Mouse (Mus musculus): ENCODE results near the gene Anapc2. TPM values are rescaled to one million over a fixed set of nuclear protein-coding genes. Genes with fewer than 3 reads are reported as not detected.

The Anapc2 gene
- polyA plus RNA-seq, 1 experiment from 2014 or later = 71.3 TPM

GRCm38 (mm10) chr2:25288734-25289345, 16.6 kb downstream of the Anapc2 start:
- ATAC-seq (ENCODE audit: insufficient number of reproducible peaks, insufficient read depth, low FRiP score, low read depth) = no peak
- no peak overlapping the region for H3K9ac ChIP-seq (ENCODE audit: low read length)
- no peak overlapping the region for H3K4me2 ChIP-seq (ENCODE audit: low read length)
- H3K36me3 ChIP-seq (ENCODE audit: control insufficient read depth, insufficient read depth, low read length) = peaks cover 27% of the 10 kb centered on the region
- H3K27me3 ChIP-seq (ENCODE audit: control insufficient read depth, insufficient read depth, low read length) = peaks cover 61% of the 10 kb centered on the region
- no peak overlapping the region for H3K4me3 ChIP-seq (ENCODE audit: control insufficient read depth in 1 of 2, insufficient read depth in 1 of 2, low read depth in 1 of 2, low read length in 2 of 2)
- WGBS = 75% methylated on average over 7 of the region's 7 CpGs
- H3K27ac ChIP-seq (replicated peaks in 1 of 2; ENCODE audit: control insufficient read depth in 1 of 2, insufficient read depth in 1 of 2, low read depth in 2 of 2, low read length in 2 of 2) = no peak overlapping the region
- H3K4me1 ChIP-seq (ENCODE audit: control insufficient read depth in 2 of 2, insufficient read depth in 2 of 2, low read length in 2 of 2) = peaks cover 0 to 16% of the 10 kb centered on the region in 2 experiments; a peak in 3 of 4 replicates
- H3K9me3 ChIP-seq (ENCODE audit: control insufficient read depth, low read length) = no peaks in the 10 kb centered on the region

GRCm38 (mm10) chr2:25289651-25290050, 17.4 kb downstream of the Anapc2 start, which contains the start of gene Lrrc26:
TSS of gene Lrrc26 (plus strand) at chr2:25289915.
- Histone ChIP-seq H3K27me3 (ENCODE audit: control insufficient read depth, insufficient read depth, low read length) (peaks cover 69% of the 10 kb centered on the region), H3K9me3 (ENCODE audit: control insufficient read depth, low read length) (no peaks in the 10 kb centered on the region), H3K4me1 (ENCODE audit: control insufficient read depth in 2 of 2, insufficient read depth in 2 of 2, low read length in 2 of 2) (peaks cover 0 to 16% of the 10 kb centered on the region in 2 experiments; a peak in 3 of 4 replicates), H3K4me3 (ENCODE audit: control insufficient read depth in 1 of 2, insufficient read depth in 1 of 2, low read depth in 1 of 2, low read length in 2 of 2) (peak within 1 kb of the TSS; percentile 14 to 19; a peak in 3 of 4 replicates), H3K27ac (replicated peaks in 1 of 2; ENCODE audit: control insufficient read depth in 1 of 2, insufficient read depth in 1 of 2, low read depth in 2 of 2, low read length in 2 of 2) (no peak within 1 kb of the TSS), H3K36me3 (ENCODE audit: control insufficient read depth, insufficient read depth, low read length) (peaks cover 19% of the 10 kb centered on the region), H3K4me2 (ENCODE audit: low read length) (peak within 1 kb of the TSS; percentile 47), H3K9ac (ENCODE audit: low read length) (no peak within 1 kb of the TSS)
- WGBS = 7% methylated on average over 11 of the region's 11 CpGs
- ATAC-seq (ENCODE audit: insufficient number of reproducible peaks, insufficient read depth, low FRiP score, low read depth) = no peak

- H3K27me3 ChIP-seq (ENCODE audit: control insufficient read depth, insufficient read depth, low read length) = peaks cover 74% of the 10 kb centered on the region
- no peak overlapping the region for H3K27ac ChIP-seq (replicated peaks in 1 of 2; ENCODE audit: control insufficient read depth in 1 of 2, insufficient read depth in 1 of 2, low read depth in 2 of 2, low read length in 2 of 2)
- peaks cover 13% of the 10 kb centered on the region for H3K36me3 ChIP-seq (ENCODE audit: control insufficient read depth, insufficient read depth, low read length)
- peak overlapping the region; percentile 14 to 19; a peak in 3 of 4 replicates for H3K4me3 ChIP-seq (ENCODE audit: control insufficient read depth in 1 of 2, insufficient read depth in 1 of 2, low read depth in 1 of 2, low read length in 2 of 2)
- no peaks in the 10 kb centered on the region for H3K9me3 ChIP-seq (ENCODE audit: control insufficient read depth, low read length)
- H3K9ac ChIP-seq (ENCODE audit: low read length) = no peak overlapping the region
- peak overlapping the region; percentile 47 for H3K4me2 ChIP-seq (ENCODE audit: low read length)
- peaks cover 0 to 16% of the 10 kb centered on the region in 2 experiments; a peak in 3 of 4 replicates for H3K4me1 ChIP-seq (ENCODE audit: control insufficient read depth in 2 of 2, insufficient read depth in 2 of 2, low read length in 2 of 2)
- 2% methylated on average over 54 of the region's 54 CpGs for whole genome bisulfite sequencing
- no peak for ATAC-seq (ENCODE audit: insufficient number of reproducible peaks, insufficient read depth, low FRiP score, low read depth)
These were observed 18.0 kb downstream of the Anapc2 start for GRCm38 (mm10) chr2:25290101-25290815.

- Histone ChIP-seq H3K9ac (ENCODE audit: low read length) (no peak overlapping the region), H3K4me3 (ENCODE audit: control insufficient read depth in 1 of 2, insufficient read depth in 1 of 2, low read depth in 1 of 2, low read length in 2 of 2) (peak overlapping the region in 1 of 2 experiments; percentile 19; a peak in 1 of 4 replicates), H3K4me2 (ENCODE audit: low read length) (peak overlapping the region; percentile 47), H3K27me3 (ENCODE audit: control insufficient read depth, insufficient read depth, low read length) (peaks cover 79% of the 10 kb centered on the region), H3K9me3 (ENCODE audit: control insufficient read depth, low read length) (no peaks in the 10 kb centered on the region), H3K4me1 (ENCODE audit: control insufficient read depth in 2 of 2, insufficient read depth in 2 of 2, low read length in 2 of 2) (peaks cover 0 to 16% of the 10 kb centered on the region in 2 experiments; a peak in 3 of 4 replicates), H3K27ac (replicated peaks in 1 of 2; ENCODE audit: control insufficient read depth in 1 of 2, insufficient read depth in 1 of 2, low read depth in 2 of 2, low read length in 2 of 2) (no peak overlapping the region), H3K36me3 (ENCODE audit: control insufficient read depth, insufficient read depth, low read length) (peaks cover 8% of the 10 kb centered on the region)
- 2% methylated on average over 18 of the region's 18 CpGs for WGBS
- no peak for ATAC-seq (ENCODE audit: insufficient number of reproducible peaks, insufficient read depth, low FRiP score, low read depth)
These were observed 18.5 kb downstream of the Anapc2 start for GRCm38 (mm10) chr2:25290816-25291130.

- Histone ChIP-seq H3K4me3 (ENCODE audit: control insufficient read depth in 1 of 2, insufficient read depth in 1 of 2, low read depth in 1 of 2, low read length in 2 of 2) (peak overlapping the region in 1 of 2 experiments; percentile 33; a peak in 2 of 4 replicates), H3K9me3 (ENCODE audit: control insufficient read depth, low read length) (no peaks in the 10 kb centered on the region), H3K27me3 (ENCODE audit: control insufficient read depth, insufficient read depth, low read length) (peaks cover 84% of the 10 kb centered on the region), H3K4me2 (ENCODE audit: low read length) (peak overlapping the region; percentile 60), H3K4me1 (ENCODE audit: control insufficient read depth in 2 of 2, insufficient read depth in 2 of 2, low read length in 2 of 2) (peaks cover 0 to 16% of the 10 kb centered on the region in 2 experiments; a peak in 3 of 4 replicates), H3K27ac (replicated peaks in 1 of 2; ENCODE audit: control insufficient read depth in 1 of 2, insufficient read depth in 1 of 2, low read depth in 2 of 2, low read length in 2 of 2) (no peak overlapping the region), H3K36me3 (ENCODE audit: control insufficient read depth, insufficient read depth, low read length) (0 out of 2 replicates have a peak, but pooled peaks cover 2% of the 10 kb centered on the region), H3K9ac (ENCODE audit: low read length) (peak overlapping the region; percentile 25; the same call in 1 of the 2 replicates)
- ATAC-seq (ENCODE audit: insufficient number of reproducible peaks, insufficient read depth, low FRiP score, low read depth) = no peak
- 7% methylated on average over 30 of the region's 32 CpGs for WGBS
These were observed 19.1 kb downstream of the Anapc2 start for GRCm38 (mm10) chr2:25291184-25292053.

- WGBS = 5% methylated on average over 42 of the region's 43 CpGs
These were observed 19.8 kb downstream of the Anapc2 start for GRCm38 (mm10) chr2:25292054-25292544.

GRCm38 (mm10) chr2:25292856-25293255, 20.6 kb downstream of the Anapc2 start:
- no peaks in the 10 kb centered on the region for H3K36me3 ChIP-seq (ENCODE audit: control insufficient read depth, insufficient read depth, low read length)
- H3K27me3 ChIP-seq (ENCODE audit: control insufficient read depth, insufficient read depth, low read length) = peaks cover 96% of the 10 kb centered on the region
- H3K9me3 ChIP-seq (ENCODE audit: control insufficient read depth, low read length) = no peaks in the 10 kb centered on the region
- H3K4me1 ChIP-seq (ENCODE audit: control insufficient read depth in 2 of 2, insufficient read depth in 2 of 2, low read length in 2 of 2) = peaks cover 0 to 16% of the 10 kb centered on the region in 2 experiments; a peak in 3 of 4 replicates
- no peak overlapping the region for H3K9ac ChIP-seq (ENCODE audit: low read length)
- ATAC-seq (ENCODE audit: insufficient number of reproducible peaks, insufficient read depth, low FRiP score, low read depth) = no peak
- peak overlapping the region in 1 of 2 experiments; percentile 33; a peak in 1 of 4 replicates for H3K4me3 ChIP-seq (ENCODE audit: control insufficient read depth in 1 of 2, insufficient read depth in 1 of 2, low read depth in 1 of 2, low read length in 2 of 2)
- 0% methylated on average over 1 of the region's 1 CpGs for WGBS
- peak overlapping the region; percentile 60 for H3K4me2 ChIP-seq (ENCODE audit: low read length)
- no peak overlapping the region for H3K27ac ChIP-seq (replicated peaks in 1 of 2; ENCODE audit: control insufficient read depth in 1 of 2, insufficient read depth in 1 of 2, low read depth in 2 of 2, low read length in 2 of 2)

More at GRCm38 (mm10) chr2:25292054-25292544, 19.8 kb downstream of the Anapc2 start:
- Histone ChIP-seq H3K27me3 (ENCODE audit: control insufficient read depth, insufficient read depth, low read length) (peaks cover 90% of the 10 kb centered on the region), H3K4me1 (ENCODE audit: control insufficient read depth in 2 of 2, insufficient read depth in 2 of 2, low read length in 2 of 2) (peaks cover 0 to 16% of the 10 kb centered on the region in 2 experiments; a peak in 3 of 4 replicates), H3K9me3 (ENCODE audit: control insufficient read depth, low read length) (no peaks in the 10 kb centered on the region), H3K27ac (replicated peaks in 1 of 2; ENCODE audit: control insufficient read depth in 1 of 2, insufficient read depth in 1 of 2, low read depth in 2 of 2, low read length in 2 of 2) (no peak overlapping the region), H3K4me3 (ENCODE audit: control insufficient read depth in 1 of 2, insufficient read depth in 1 of 2, low read depth in 1 of 2, low read length in 2 of 2) (peak overlapping the region; percentile 19 to 33; a peak in 3 of 4 replicates), H3K4me2 (ENCODE audit: low read length) (peak overlapping the region; percentile 60), H3K9ac (ENCODE audit: low read length) (peak overlapping the region; percentile 25), H3K36me3 (ENCODE audit: control insufficient read depth, insufficient read depth, low read length) (no peaks in the 10 kb centered on the region)
- ATAC-seq (ENCODE audit: insufficient number of reproducible peaks, insufficient read depth, low FRiP score, low read depth) = no peak
